Mouse (Mus musculus) MEL (cell line): ENCODE measurements around the gene Xylt2. TPM values are rescaled to one million over a fixed set of nuclear protein-coding genes. Genes with fewer than 3 reads are reported as not detected.
A peak's percentile ranks its signal among the peaks of the same experiment; 100 is the strongest.

ENCODE experiments used
- CHD2 ChIP-seq: IDR thresholded peaks from 2 replicates; pipeline ENCODE4 v1.6.1; 2011; ENCODE audit warnings: low read length, improper control_type of control experiment
- CTCF ChIP-seq, 3 experiments: IDR thresholded peaks in 2 of 3; conservative IDR thresholded peaks in 1 of 3; 2 replicates each; pipeline ENCODE4 v1.5.1; 2011 to 2012; ENCODE audit warnings: low read length in 3 of 3, low read depth in 2 of 3, mild to moderate bottlenecking in 2 of 3, improper control_type of control experiment in 1 of 3, inconsistent platforms in 1 of 3, mixed read lengths in 1 of 3, moderate library complexity in 1 of 3; ENCODE audit not compliant: control insufficient read depth in 1 of 3, insufficient read depth in 1 of 3, poor library complexity in 1 of 3, severe bottlenecking in 1 of 3
- E2F4 ChIP-seq: IDR thresholded peaks from 2 replicates; pipeline ENCODE4 v1.6.1; 2011; ENCODE audit warnings: low read depth, low read length, improper control_type of control experiment, borderline replicate concordance
- ELF1 ChIP-seq: IDR thresholded peaks from 2 replicates; pipeline ENCODE4 v1.6.1; 2014; ENCODE audit warnings: low read depth, mild to moderate bottlenecking, inconsistent platforms, low read length, improper control_type of control experiment, moderate library complexity
- ETS1 ChIP-seq: IDR thresholded peaks from 2 replicates; pipeline ENCODE4 v1.6.1; 2012; ENCODE audit warnings: low read depth, mild to moderate bottlenecking, inconsistent platforms, low read length, improper control_type of control experiment, moderate library complexity
- HCFC1 ChIP-seq: IDR thresholded peaks from 2 replicates; pipeline ENCODE4 v1.6.1; 2012; ENCODE audit warnings: low read depth, mild to moderate bottlenecking, inconsistent platforms, low read length, improper control_type of control experiment, moderate library complexity
- KAT2A ChIP-seq: conservative IDR thresholded peaks from 2 replicates; pipeline ENCODE4 v1.6.1; 2012; ENCODE audit warnings: low read depth, low read length, improper control_type of control experiment, inconsistent platforms
- MAFK ChIP-seq: IDR thresholded peaks from 2 replicates; pipeline ENCODE4 v1.6.1; 2011; ENCODE audit warnings: low read depth, mild to moderate bottlenecking, low read length, improper control_type of control experiment, borderline replicate concordance
- MAZ ChIP-seq: IDR thresholded peaks from 2 replicates; pipeline ENCODE4 v1.6.1; 2012; ENCODE audit warnings: low read depth, mild to moderate bottlenecking, inconsistent platforms, low read length, improper control_type of control experiment
- MXI1 ChIP-seq: IDR thresholded peaks from 2 replicates; pipeline ENCODE4 v1.6.1; 2011; ENCODE audit warnings: mild to moderate bottlenecking, low read depth, low read length, improper control_type of control experiment
- MYB ChIP-seq: IDR thresholded peaks from 2 replicates; pipeline ENCODE4 v1.6.1; 2011; ENCODE audit warnings: mild to moderate bottlenecking, low read depth, low read length, improper control_type of control experiment
- NRF1 ChIP-seq: IDR thresholded peaks from 2 replicates; pipeline ENCODE4 v1.6.1; 2014; ENCODE audit warnings: low read depth, mild to moderate bottlenecking, inconsistent platforms, low read length, improper control_type of control experiment, moderate library complexity; ENCODE audit not compliant: poor library complexity, insufficient read depth, severe bottlenecking
- POLR2A ChIP-seq, 2 experiments: IDR thresholded peaks; 2 replicates each; pipeline ENCODE4 v1.6.1; 2011 to 2012; ENCODE audit warnings: low read length in 2 of 2, mild to moderate bottlenecking in 2 of 2, control low read depth in 1 of 2, improper control_type of control experiment in 1 of 2, low read depth in 1 of 2, moderate library complexity in 1 of 2; ENCODE audit not compliant: control insufficient read depth in 1 of 2, insufficient read depth in 1 of 2, poor library complexity in 1 of 2
- POLR2AphosphoS2 ChIP-seq: IDR thresholded peaks from 2 replicates; pipeline ENCODE4 v1.6.1; 2011; ENCODE audit warnings: low read length, improper control_type of control experiment
- RAD21 ChIP-seq: IDR thresholded peaks from 2 replicates; pipeline ENCODE4 v1.6.1; 2011; ENCODE audit warnings: mild to moderate bottlenecking, low read depth, low read length, improper control_type of control experiment
- RCOR1 ChIP-seq: IDR thresholded peaks from 2 replicates; pipeline ENCODE4 v1.6.1; 2012; ENCODE audit warnings: low read depth, mild to moderate bottlenecking, inconsistent platforms, low read length, improper control_type of control experiment
- SIN3A ChIP-seq: IDR thresholded peaks from 2 replicates; pipeline ENCODE4 v1.6.1; 2012; ENCODE audit warnings: low read length, improper control_type of control experiment, inconsistent platforms
- SMC3 ChIP-seq: IDR thresholded peaks from 2 replicates; pipeline ENCODE4 v1.6.1; 2011; ENCODE audit warnings: low read depth, low read length, improper control_type of control experiment
- TCF12 ChIP-seq: IDR thresholded peaks from 2 replicates; pipeline ENCODE4 v1.6.1; 2014; ENCODE audit warnings: low read depth, mild to moderate bottlenecking, inconsistent platforms, low read length, improper control_type of control experiment, moderate library complexity
- USF1 ChIP-seq: IDR thresholded peaks from 2 replicates; pipeline ENCODE4 v1.6.1; 2014; ENCODE audit warnings: low read depth, mild to moderate bottlenecking, inconsistent platforms, low read length, improper control_type of control experiment, moderate library complexity
- ZC3H11A ChIP-seq: IDR thresholded peaks from 2 replicates; pipeline ENCODE4 v1.6.1; 2012; ENCODE audit warnings: low read depth, mild to moderate bottlenecking, inconsistent platforms, low read length, improper control_type of control experiment
- ZKSCAN1 ChIP-seq: IDR thresholded peaks from 2 replicates; pipeline ENCODE4 v1.6.1; 2012; ENCODE audit warnings: low read depth, mild to moderate bottlenecking, inconsistent platforms, low read length, improper control_type of control experiment, moderate library complexity
- ZMIZ1 ChIP-seq: IDR thresholded peaks from 2 replicates; pipeline ENCODE4 v1.6.1; 2012; ENCODE audit warnings: low read depth, mild to moderate bottlenecking, inconsistent platforms, low read length, improper control_type of control experiment, moderate library complexity
- ZNF384 ChIP-seq: IDR thresholded peaks from 2 replicates; pipeline ENCODE4 v1.6.1; 2012; ENCODE audit warnings: low read depth, mild to moderate bottlenecking, inconsistent platforms, low read length, improper control_type of control experiment
- polyA plus RNA-seq, 2 experiments: library from polyadenylated mRNA; stranded (reverse) in 1 of 2; unstranded in 1 of 2; fragments of >175 nt in 1 of 2; fragments of >200 nt in 1 of 2; gene quantifications; 2 replicates each; pipeline versions ENCODE4 v1.2.1 to v1.2.4; 2012; ENCODE audit warnings: low replicate concordance in 2 of 2, low read depth in 1 of 2; ENCODE audit not compliant: insufficient read length in 2 of 2, insufficient read depth in 1 of 2, missing spikeins in 1 of 2
- total RNA-seq: library from RNA; depleted of rRNA; stranded (reverse); fragments of 300-350 nt; gene quantifications from 2 replicates; pipeline ENCODE4 v1.2.3, GENCODE M21; 2012

Gene Xylt2
- total and polyA plus RNA-seq, 3 experiments = 10.1 to 12.4 TPM; not detected in 1

GRCm38 (mm10) chr11:94653663-94654436 lies 23.5 kb downstream of the Xylt2 start, which contains the start of the genes Mrpl27 and Eme1 (continued):
- TF ChIP-seq MYB = no peak
- peak; percentile 74; the same call in 1 of the 2 replicates for TF ChIP-seq KAT2A
- TF ChIP-seq MXI1 = peak; percentile 87; the same call in 1 of the 2 replicates
- no peak for TF ChIP-seq ZC3H11A
- no peak for TF ChIP-seq ZNF384
- TF ChIP-seq SMC3 = no peak
- TF ChIP-seq USF1 = peak; percentile 98
- no peak; the same call in 1 of the 2 replicates for TF ChIP-seq POLR2AphosphoS2
- peak; percentile 12; the same call in 1 of the 2 replicates for TF ChIP-seq ETS1
- peak; percentile 33; the same call in 1 of the 2 replicates for TF ChIP-seq CHD2
- TF ChIP-seq SIN3A = peak; percentile 93
- no peak for TF ChIP-seq MAFK
- TF ChIP-seq RAD21 = no peak
- TF ChIP-seq HCFC1 = peak; percentile 92
- TF ChIP-seq E2F4 = peak; percentile 82; the same call in 1 of the 2 replicates
- TF ChIP-seq ELF1 = peak; percentile 95
- peak; percentile 53; the same call in 1 of the 2 replicates for TF ChIP-seq MAZ
- TF ChIP-seq TCF12 = peak; percentile 67; the same call in 1 of the 2 replicates
- TF ChIP-seq CTCF (IDR thresholded peaks at IDR 0.05 in 2 of 3, conservative IDR thresholded peaks at IDR 0.05 in 1 of 3; ENCODE audit: control insufficient read depth in 1 of 3, insufficient read depth in 1 of 3, low read depth in 2 of 3, low read length in 3 of 3, poor library complexity in 1 of 3, severe bottlenecking in 1 of 3) = no peak
- no peak for TF ChIP-seq ZMIZ1
- TF ChIP-seq NRF1 = no peak
- no peak for TF ChIP-seq ZKSCAN1
- TF ChIP-seq RCOR1 = no peak; the same call in 1 of the 2 replicates
- TF ChIP-seq POLR2A (IDR thresholded peaks at IDR 0.05; ENCODE audit: control insufficient read depth in 1 of 2, insufficient read depth in 1 of 2, low read depth in 1 of 2, low read length in 2 of 2, poor library complexity in 1 of 2) = peak; percentile 91 to 95
